Mouse (Mus musculus) bone marrow, adult 2 months (tissue): ENCODE results near the gene Psmb4.

Experiments
- CTCF ChIP-seq: fragments of 200-500 bp; IDR thresholded peaks from 2 replicates; pipeline ENCODE4 v1.5.1; 2011; ENCODE audit warnings: low read length, control low read depth; ENCODE audit not compliant: control insufficient read depth, insufficient read depth
- POLR2A ChIP-seq: fragments of 200-500 bp; IDR thresholded peaks from 2 replicates; pipeline ENCODE4 v1.6.1; 2011; ENCODE audit warnings: low read depth, mild to moderate bottlenecking, control low read depth, low read length, borderline replicate concordance; ENCODE audit not compliant: control insufficient read depth

DNA sequence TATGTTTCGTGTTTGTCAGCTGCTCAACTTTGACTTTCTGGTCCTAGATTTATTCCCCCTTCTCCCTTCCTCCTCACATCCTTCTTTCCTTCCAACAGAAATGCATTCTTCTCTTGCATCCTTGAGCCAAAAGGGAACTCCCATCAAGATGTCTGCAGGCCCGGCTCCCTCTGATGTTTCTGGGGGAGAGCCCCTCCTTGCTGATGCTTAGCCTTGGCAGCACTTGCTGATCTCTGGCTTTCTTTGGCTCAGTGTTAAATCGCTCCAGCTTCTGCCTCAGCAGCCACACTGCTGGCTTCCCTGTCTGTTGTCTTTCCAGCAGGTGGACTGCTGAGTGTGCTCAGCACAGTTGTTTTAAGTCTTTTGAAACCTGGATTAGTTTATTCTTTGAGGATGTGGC is 34.3 kb upstream of the Psmb4 start:
- TF ChIP-seq CTCF (no peak), POLR2A (no peak)
